ENCODE assay signal across 30 mouse cellular contexts in genomic region chr13:94267190-94267589, GRCm38 (mm10). TPM values are rescaled to one million over a fixed set of nuclear protein-coding genes. Genes with fewer than 3 reads are reported as not detected.
A peak's percentile ranks its signal among the peaks of the same experiment; 100 is the strongest.
DNase-seq lines count a peak whose midpoint lies in the region; ATAC-seq and TF ChIP-seq lines count a peak whose summit lies in the region.
"Had no signal": no experiment of that assay in that cellular context is flagged by ENCODE, and none has a peak within 500 bp of the region (broad histone marks: within the 10 kb centered on the region; RNA-seq: fewer than 3 reads in every experiment).

No protein-coding gene starts in this region.

- DNase-seq in forebrain, postnatal 0 days, result peak; percentile 17
- DNase-seq in liver, result no peak
- DNase-seq: adrenal gland, postnatal 10 days; B cell, adult 2 months; cerebellum, adult 11-12 months; cerebellum, adult 8-10 months; cerebellum, postnatal 10 days; cerebellum, postnatal 36 days; embryo, embryonic 11 days; gastrocnemius, postnatal 25 days; heart, adult 18-20 months; heart, postnatal 10 days; heart, postnatal 36 days had no signal

- no peak overlapping the region for H3K4me2 ChIP-seq in forebrain, postnatal 0 days (ENCODE audit: low read depth)
- H3K4me2 ChIP-seq in forebrain, embryonic 13.5 days, result no peak overlapping the region
- H3K4me2 ChIP-seq in liver, embryonic 12.5 days, result no peak overlapping the region
- H3K4me2 ChIP-seq: embryonic facial prominence, embryonic 13.5 days; heart, embryonic 12.5 days; heart, embryonic 15.5 days; hindbrain, embryonic 13.5 days; intestine, embryonic 15.5 days had no signal

- WGBS in forebrain, postnatal 0 days, result 38% methylated on average over 4 of the region's 4 CpGs
- WGBS in forebrain, embryonic 13.5 days, result 74% methylated on average over 4 of the region's 4 CpGs
- WGBS in liver, embryonic 12.5 days (ENCODE audit: insufficient replicate concordance), result 67% methylated on average over 4 of the region's 4 CpGs

- H3K27me3 ChIP-seq in forebrain, postnatal 0 days (ENCODE audit: insufficient read depth, low read length), result no peaks in the 10 kb centered on the region
- H3K27me3 ChIP-seq in forebrain, embryonic 13.5 days, result no peaks in the 10 kb centered on the region
- H3K27me3 ChIP-seq in liver, embryonic 12.5 days (replicated peaks), result no peaks in the 10 kb centered on the region
- H3K27me3 ChIP-seq in megakaryocyte, embryonic 14.5 days (replicated peaks), result no peaks in the 10 kb centered on the region
- H3K27me3 ChIP-seq: CH12.LX; embryonic facial prominence, embryonic 13.5 days; heart, embryonic 12.5 days; heart, embryonic 15.5 days; hindbrain, embryonic 13.5 days; intestine, embryonic 15.5 days; Patski had no signal

- peak; percentile 81 for ATAC-seq in forebrain, postnatal 0 days
- no peak for ATAC-seq in forebrain, embryonic 13.5 days
- no peak for ATAC-seq in liver, embryonic 12.5 days
- ATAC-seq in megakaryocyte, adult 5-6 weeks (ENCODE audit: poor library complexity, severe bottlenecking), result no peak
- ATAC-seq: forebrain, embryonic 14.5 days; hindbrain, embryonic 16.5 days; intestine, embryonic 15.5 days; Patski had no signal

- no peak for TF ChIP-seq CTCF in forebrain, postnatal 0 days (IDR thresholded peaks at IDR 0.05; ENCODE audit: low read depth)

- H3K4me3 ChIP-seq in forebrain, postnatal 0 days (ENCODE audit: low read depth, low read length), result no peak overlapping the region
- H3K4me3 ChIP-seq in forebrain, embryonic 13.5 days, result no peak overlapping the region
- H3K4me3 ChIP-seq in liver, embryonic 12.5 days, result no peak overlapping the region
- peak overlapping the region; percentile 40 for H3K4me3 ChIP-seq in megakaryocyte, embryonic 14.5 days (replicated peaks)
- H3K4me3 ChIP-seq: embryonic facial prominence, embryonic 10.5 days; embryonic facial prominence, embryonic 13.5 days; erythroblast, embryonic 14.5 days; heart, embryonic 12.5 days; heart, embryonic 15.5 days; hindbrain, embryonic 10.5 days; hindbrain, embryonic 13.5 days; intestine, embryonic 15.5 days had no signal

- H3K9me3 ChIP-seq in forebrain, postnatal 0 days (ENCODE audit: low read length), result no peaks in the 10 kb centered on the region
- H3K9me3 ChIP-seq in forebrain, embryonic 13.5 days (replicated peaks), result no peaks in the 10 kb centered on the region
- no peaks in the 10 kb centered on the region; the same call in 1 of the 2 replicates for H3K9me3 ChIP-seq in liver, embryonic 12.5 days (replicated peaks)
- no peaks in the 10 kb centered on the region for H3K9me3 ChIP-seq in megakaryocyte, embryonic 14.5 days
- H3K9me3 ChIP-seq: embryonic facial prominence, embryonic 13.5 days; G1E; heart, embryonic 15.5 days; hindbrain, embryonic 10.5 days; hindbrain, embryonic 13.5 days; intestine, embryonic 15.5 days had no signal

- H3K9ac ChIP-seq in forebrain, postnatal 0 days, result no peak overlapping the region
- H3K9ac ChIP-seq in forebrain, embryonic 13.5 days, result no peak overlapping the region
- H3K9ac ChIP-seq in liver, embryonic 12.5 days, result no peak overlapping the region
- H3K9ac ChIP-seq: embryonic facial prominence, embryonic 13.5 days; heart, embryonic 12.5 days; heart, embryonic 15.5 days; hindbrain, embryonic 13.5 days; intestine, embryonic 15.5 days had no signal

- no peaks in the 10 kb centered on the region; the same call in 1 of the 2 replicates for H3K4me1 ChIP-seq in forebrain, postnatal 0 days (ENCODE audit: insufficient read depth)
- peaks cover 8% of the 10 kb centered on the region; the same call in 1 of the 2 replicates for H3K4me1 ChIP-seq in forebrain, embryonic 13.5 days
- peaks cover 80% of the 10 kb centered on the region for H3K4me1 ChIP-seq in liver, embryonic 12.5 days
- peaks cover 98% of the 10 kb centered on the region for H3K4me1 ChIP-seq in megakaryocyte, embryonic 14.5 days

- H3K36me3 ChIP-seq in forebrain, postnatal 0 days (ENCODE audit: insufficient read depth), result no peaks in the 10 kb centered on the region
- no peaks in the 10 kb centered on the region for H3K36me3 ChIP-seq in forebrain, embryonic 13.5 days (ENCODE audit: poor library complexity, severe bottlenecking)
- H3K36me3 ChIP-seq in liver, embryonic 12.5 days, result no peaks in the 10 kb centered on the region; the same call in 1 of the 2 replicates
- H3K36me3 ChIP-seq in megakaryocyte, embryonic 14.5 days (replicated peaks; ENCODE audit: low read length), result peaks cover 19% of the 10 kb centered on the region
- H3K36me3 ChIP-seq: embryonic facial prominence, embryonic 10.5 days; embryonic facial prominence, embryonic 13.5 days; G1E; heart, embryonic 12.5 days; heart, embryonic 15.5 days; hindbrain, embryonic 10.5 days; hindbrain, embryonic 13.5 days; intestine, embryonic 15.5 days had no signal

- no peak overlapping the region for H3K27ac ChIP-seq in forebrain, postnatal 0 days (ENCODE audit: low read depth, low read length)
- H3K27ac ChIP-seq in forebrain, embryonic 13.5 days, result no peak overlapping the region
- 0 out of 2 replicates have a peak overlapping the region, but pooled peaks have one; percentile 2 for H3K27ac ChIP-seq in liver, embryonic 12.5 days
- H3K27ac ChIP-seq: embryonic facial prominence, embryonic 10.5 days; embryonic facial prominence, embryonic 13.5 days; heart, embryonic 15.5 days; hindbrain, embryonic 10.5 days; intestine, embryonic 15.5 days had no signal

RNA-seq across cellular contexts. Expression of gene Scamp1, which starts 18.5 kb away (rescaled TPM):
- total RNA-seq in forebrain, postnatal 0 days (2014; rRNA removed), result 95.5 and 116 TPM in 2 replicates
- 60.9 and 119 TPM in 2 replicates for polyA plus RNA-seq in forebrain, postnatal 0 days (2015; fragmentation: Nextera tagmentation; extraction: Ambion mirVana)
- polyA plus RNA-seq in forebrain, embryonic 13.5 days (2015; fragmentation: Nextera tagmentation; extraction: Ambion mirVana), result 65.2 and 75.6 TPM in 2 replicates
- polyA plus RNA-seq in liver, embryonic 12.5 days (2016; fragmentation: Nextera tagmentation; extraction: Ambion mirVana), result 11.7 TPM in 2 replicates
- polyA plus RNA-seq in megakaryocyte, embryonic 14.5 days (2012; ENCODE audit: insufficient read depth, low replicate concordance), result 0.38 and 3.2 TPM in 2 replicates
- total RNA-seq in megakaryocyte, adult 5-6 weeks (2015), result 14.0 and 14.4 TPM in 2 replicates
- total RNA-seq in megakaryocyte, adult 5-6 weeks (2017), result 6.8 and 7.3 TPM in 2 replicates
- total RNA-seq: CH12.LX had no signal
- polyA plus RNA-seq: G1E had no signal
